Mouse (Mus musculus) C2C12 (cell line): ENCODE measurements around the gene Pafah1b1. TPM values are rescaled to one million over a fixed set of nuclear protein-coding genes. Genes with fewer than 3 reads are reported as not detected.

Experiments
- H3K27me3 ChIP-seq: one replicate; pipeline ENCODE4 v1.6.1; 2011; ENCODE audit not compliant: control insufficient read depth, insufficient read depth, insufficient read length
- H3K36me3 ChIP-seq: one replicate; pipeline ENCODE4 v1.6.1; 2011; ENCODE audit not compliant: control insufficient read depth, insufficient read depth
- H3K4me3 ChIP-seq: one replicate; pipeline ENCODE4 v1.5.1; 2011; ENCODE audit warnings: mild to moderate bottlenecking, control low read depth; ENCODE audit not compliant: poor library complexity, insufficient read depth, severe bottlenecking
- H3K79me2 ChIP-seq: one replicate; pipeline ENCODE4 v1.6.1; 2011; ENCODE audit not compliant: control insufficient read depth, insufficient read depth
- H3K79me3 ChIP-seq: one replicate; pipeline ENCODE4 v1.6.1; 2011; ENCODE audit warnings: low read depth, control low read depth
- H3ac ChIP-seq: one replicate; pipeline ENCODE3; 2011; ENCODE audit warnings: low read depth; ENCODE audit not compliant: control insufficient read depth, insufficient read length
- CEBPB ChIP-seq: IDR thresholded peaks from one replicate; pipeline ENCODE4 v1.6.1; 2011; ENCODE audit warnings: low read depth, mild to moderate bottlenecking, control low read depth, moderate library complexity
- CTCF ChIP-seq: IDR thresholded peaks from one replicate; pipeline ENCODE4 v1.5.1; 2011; ENCODE audit not compliant: control insufficient read depth, insufficient read depth, insufficient read length
- FOSL1 ChIP-seq: IDR thresholded peaks from one replicate; pipeline ENCODE4 v1.8.0; 2011; ENCODE audit warnings: mild to moderate bottlenecking, low read length; ENCODE audit not compliant: poor library complexity, insufficient read depth, severe bottlenecking
- MAX ChIP-seq: IDR thresholded peaks from one replicate; pipeline ENCODE4 v1.6.1; 2011; ENCODE audit warnings: mild to moderate bottlenecking, control low read depth
- MYOD1 ChIP-seq: IDR thresholded peaks from one replicate; pipeline ENCODE4 v1.6.1; 2011; ENCODE audit warnings: low read depth; ENCODE audit not compliant: control insufficient read depth, insufficient read length
- MYOG ChIP-seq: IDR thresholded peaks from one replicate; pipeline ENCODE4 v1.6.1; 2011; ENCODE audit not compliant: control insufficient read depth, insufficient read length; ENCODE audit errors: extremely low read depth
- USF1 ChIP-seq: IDR thresholded peaks from one replicate; pipeline ENCODE4 v1.6.1; 2011; ENCODE audit warnings: low read depth, mild to moderate bottlenecking, control low read depth, moderate library complexity
- long read RNA-seq, 2 experiments: library from polyadenylated mRNA; unstranded; transcript quantifications; one replicate each; pipeline ENCODE4 v2.0.0; 2019 to 2020
- polyA plus RNA-seq: library from polyadenylated mRNA; unstranded; fragments of >200 nt; fragmentation: generic; extraction: Trizol; gene quantifications from one replicate; pipeline ENCODE4 v1.2.1, GENCODE M21; 2012; ENCODE audit warnings: missing spikeins

Pafah1b1 gene
- polyA plus RNA-seq = 30.8 TPM
- long read RNA-seq, experiment 1, full-length matches to known transcripts = 12 of 27 reads
- long read RNA-seq, experiment 1, partial matches to known transcripts = 12 of 27 reads
- long read RNA-seq, experiment 1, other reads (novel, unspliced or antisense) = 3 of 27 reads
- long read RNA-seq, experiment 2, full-length matches to known transcripts = 80 of 86 reads
- long read RNA-seq, experiment 2, partial matches to known transcripts = 4 of 86 reads
- long read RNA-seq, experiment 2, other reads (novel, unspliced or antisense) = 2 of 86 reads

- no peak for TF ChIP-seq CTCF
- no peak for TF ChIP-seq USF1
- no peak for TF ChIP-seq MYOG
- H3K27me3 ChIP-seq = no peaks in the 10 kb centered on the region
- H3K79me2 ChIP-seq = peaks cover 48% of the 10 kb centered on the region
- H3K4me3 ChIP-seq = peak within 1 kb of the TSS; percentile 94
- peak within 1 kb of the TSS; percentile 96 for H3ac ChIP-seq
- H3K79me3 ChIP-seq = peaks cover 44% of the 10 kb centered on the region
- H3K36me3 ChIP-seq = peaks cover 11% of the 10 kb centered on the region
These were observed at the start of gene Pafah1b1 for GRCm38 (mm10) chr11:74724235-74724791. TSS of gene Pafah1b1 (minus strand) at chr11:74724670.

- Histone ChIP-seq H3K4me3 (no peak overlapping the region), H3K36me3 (peaks cover 40% of the 10 kb centered on the region), H3K27me3 (no peaks in the 10 kb centered on the region), H3K79me3 (peaks cover 61% of the 10 kb centered on the region), H3ac (no peak overlapping the region), H3K79me2 (peaks cover 67% of the 10 kb centered on the region)
- TF ChIP-seq MYOD1 = no peak
- no peak for TF ChIP-seq CTCF
- no peak for TF ChIP-seq MAX
- TF ChIP-seq CEBPB = no peak
- no peak for TF ChIP-seq MYOG
- TF ChIP-seq FOSL1 = no peak
- no peak for TF ChIP-seq USF1
These were observed 47.9 kb upstream of the Pafah1b1 start for GRCm38 (mm10) chr11:74772386-74772785.

DNA sequence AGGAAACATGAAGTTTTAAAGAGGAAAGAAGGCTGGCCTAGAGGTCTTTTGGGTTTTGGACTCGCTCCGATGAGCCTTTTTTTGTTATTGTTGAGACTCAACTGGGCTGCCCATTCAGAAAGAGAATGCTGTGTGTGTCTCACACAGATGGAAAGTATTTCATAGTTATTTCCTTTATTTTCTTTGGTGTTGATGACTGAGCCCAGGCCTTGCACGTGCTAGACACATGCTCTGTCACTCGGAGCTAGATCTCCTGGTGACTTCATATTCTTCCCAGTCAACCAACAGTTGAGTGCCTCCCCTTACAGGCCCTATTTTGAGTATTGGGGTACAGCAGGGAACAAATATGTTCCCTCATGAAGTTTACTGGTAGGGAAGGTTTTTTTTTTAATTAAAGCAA lies 47.2 kb upstream of the Pafah1b1 start:
- no peaks in the 10 kb centered on the region for H3K27me3 ChIP-seq
- no peak for TF ChIP-seq MAX
- TF ChIP-seq MYOD1 = no peak
- TF ChIP-seq CTCF = no peak
- TF ChIP-seq CEBPB = no peak
- no peak for TF ChIP-seq USF1
- TF ChIP-seq MYOG = no peak
- no peak overlapping the region for H3ac ChIP-seq
- peak overlapping the region; percentile 75 for H3K4me3 ChIP-seq
- H3K79me3 ChIP-seq = peaks cover 55% of the 10 kb centered on the region
- H3K79me2 ChIP-seq = peaks cover 60% of the 10 kb centered on the region
- peaks cover 35% of the 10 kb centered on the region for H3K36me3 ChIP-seq

- TF ChIP-seq MYOG = no peak
- peak; percentile 36 for TF ChIP-seq MAX
- Histone ChIP-seq H3K79me3 (peaks cover 52% of the 10 kb centered on the region), H3K4me3 (peak overlapping the region; percentile 75), H3K36me3 (peaks cover 31% of the 10 kb centered on the region), H3K79me2 (peaks cover 56% of the 10 kb centered on the region), H3K27me3 (no peaks in the 10 kb centered on the region), H3ac (peak overlapping the region; percentile 42)
These were observed 46.8 kb upstream of the Pafah1b1 start for GRCm38 (mm10) chr11:74771234-74771633.

GRCm38 (mm10) chr11:74770595-74771207 lies 46.2 kb upstream of the Pafah1b1 start, which contains the start of gene Mettl16:
TSS of gene Mettl16 (plus strand) at chr11:74770830.
- peaks cover 51% of the 10 kb centered on the region for H3K79me2 ChIP-seq
- peaks cover 46% of the 10 kb centered on the region for H3K79me3 ChIP-seq
- H3K36me3 ChIP-seq = peaks cover 27% of the 10 kb centered on the region
- TF ChIP-seq MAX = peak; percentile 61
- TF ChIP-seq MYOG = no peak
- TF ChIP-seq CEBPB = peak; percentile 0
- peak within 1 kb of the TSS; percentile 42 for H3ac ChIP-seq
- no peaks in the 10 kb centered on the region for H3K27me3 ChIP-seq
- peak within 1 kb of the TSS; percentile 75 for H3K4me3 ChIP-seq

- H3K79me2 ChIP-seq = peaks cover 44% of the 10 kb centered on the region
- no peak for TF ChIP-seq CTCF
- no peak for TF ChIP-seq FOSL1
- no peak for TF ChIP-seq CEBPB
- TF ChIP-seq MAX = no peak
- TF ChIP-seq USF1 = no peak
- TF ChIP-seq MYOG = no peak
- no peak for TF ChIP-seq MYOD1
- peaks cover 21% of the 10 kb centered on the region for H3K36me3 ChIP-seq
- no peaks in the 10 kb centered on the region for H3K27me3 ChIP-seq
- no peak overlapping the region for H3ac ChIP-seq
- peaks cover 40% of the 10 kb centered on the region for H3K79me3 ChIP-seq
- H3K4me3 ChIP-seq = peak overlapping the region; percentile 75
These were observed 45.6 kb upstream of the Pafah1b1 start for GRCm38 (mm10) chr11:74770037-74770436.
